Mouse (Mus musculus) kidney, adult 2 months (tissue): ENCODE results near the gene Zfp62.

Experiments
- CTCF ChIP-seq: fragments of 200-500 bp; conservative IDR thresholded peaks from 2 replicates; pipeline ENCODE4 v1.5.1; 2011; ENCODE audit warnings: low read depth, mild to moderate bottlenecking, control low read depth, low read length, moderate library complexity, mixed read lengths; ENCODE audit not compliant: insufficient read depth, insufficient read length
- POLR2A ChIP-seq: fragments of 200-500 bp; IDR thresholded peaks from one replicate; pipeline ENCODE4 v1.6.1; 2011; ENCODE audit warnings: low read depth, low read length, control low read depth

- TF ChIP-seq CTCF, result no peak
- TF ChIP-seq POLR2A, result no peak
These were observed 49.9 kb downstream of the Zfp62 start for GRCm38 (mm10) chr11:49253035-49253434.
